Mouse (Mus musculus) liver, adult 2 months (tissue): ENCODE measurements around the gene Ctsl.
A peak's percentile ranks its signal among the peaks of the same experiment; 100 is the strongest.

Source experiments
- CTCF ChIP-seq: fragments of 200-500 bp; IDR thresholded peaks from 2 replicates; pipeline ENCODE4 v1.5.1; 2011; ENCODE audit warnings: low read depth, low read length, control low read depth
- POLR2A ChIP-seq: fragments of 200-500 bp; IDR thresholded peaks from 2 replicates; pipeline ENCODE4 v1.6.1; 2011; ENCODE audit warnings: low read length, control low read depth; ENCODE audit not compliant: insufficient read depth; ENCODE audit errors: extremely low read depth

- TF ChIP-seq CTCF, result peak; percentile 32
- TF ChIP-seq POLR2A, result peak; percentile 94
Measured at GRCm38 (mm10) chr13:64312024-64312915, 58.4 kb downstream of the Ctsl start, which contains the start of gene Aaed1.
